Mouse (Mus musculus) CD4-positive, CD25-positive, alpha-beta regulatory T cell, adult 4 months (primary cell): ENCODE results near the gene P2ry2. TPM values are rescaled to one million over a fixed set of nuclear protein-coding genes. Genes with fewer than 3 reads are reported as not detected.

Experiments
- ATAC-seq: one replicate; pipeline ENCODE4 v1.8.0; 2017
- polyA plus RNA-seq, 2 experiments: library from polyadenylated mRNA; unstranded; fragments of 100-300 nt; shearing (Covaris generic); gene quantifications; one replicate each; pipeline ENCODE4 v1.2.1; 2017

Gene P2ry2
- polyA plus RNA-seq, 2 experiments from 2014 or later = not detected

DNA sequence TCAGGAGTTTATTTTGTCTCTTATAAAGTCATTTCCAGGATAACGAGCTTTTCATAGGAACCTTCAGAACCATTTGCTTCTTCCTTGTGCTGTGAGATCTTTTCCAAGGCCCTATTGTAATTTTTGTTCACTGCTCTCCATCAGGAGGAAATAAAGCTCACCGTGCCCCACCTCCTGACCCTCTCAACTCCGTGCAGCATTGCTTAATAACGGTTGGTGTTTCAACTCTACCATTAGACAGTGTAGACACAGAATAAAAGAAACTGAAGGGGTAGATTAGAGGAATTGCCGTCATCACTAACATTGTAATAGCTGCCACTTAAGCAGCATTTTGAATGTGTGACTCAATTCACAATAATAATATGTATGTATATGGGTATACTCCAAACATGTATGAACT lies 14.2 kb upstream of the P2ry2 start:
- ATAC-seq = no peak

DNA sequence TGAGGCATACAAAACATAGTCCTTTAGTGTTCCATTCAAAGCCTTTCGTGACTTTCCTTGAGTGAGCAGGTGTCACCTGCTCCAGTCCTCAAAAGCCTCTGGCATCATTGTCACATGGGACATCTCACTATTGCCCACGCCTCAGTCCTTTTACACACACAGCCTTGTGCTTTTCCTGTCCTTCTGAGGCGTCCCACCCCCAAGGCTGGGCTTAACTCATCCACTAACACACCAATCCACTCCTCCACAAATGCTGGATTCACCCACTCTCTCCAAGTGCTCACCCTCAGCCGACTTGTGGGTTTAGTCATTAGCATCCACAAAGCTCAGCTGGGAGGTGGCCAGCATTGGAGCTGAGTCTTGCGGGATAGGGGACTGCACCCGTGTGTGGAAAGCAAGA lies 4.8 kb upstream of the P2ry2 start:
- ATAC-seq = no peak

DNA sequence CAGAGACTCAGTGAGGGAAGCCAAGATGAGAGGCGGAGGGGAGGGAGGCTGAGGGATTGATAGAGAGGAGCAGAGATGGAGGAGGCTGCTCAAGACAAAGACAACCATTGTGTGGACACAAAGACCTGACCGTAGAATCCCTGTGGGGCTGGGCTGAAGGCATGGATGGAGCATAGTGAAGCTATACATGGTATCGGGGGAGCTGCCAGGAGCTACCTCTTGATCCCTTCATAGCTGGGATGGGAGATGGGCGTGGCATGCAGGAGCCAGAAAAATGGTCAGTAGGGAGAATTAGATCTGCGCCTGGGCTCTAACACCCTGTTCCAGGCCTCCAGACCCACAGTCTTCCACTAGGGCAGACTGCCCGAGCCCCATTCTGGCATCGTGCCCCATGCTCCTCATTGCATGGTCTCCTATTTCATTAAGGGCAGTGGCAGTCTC lies 4.4 kb upstream of the P2ry2 start:
- no peak for ATAC-seq

DNA sequence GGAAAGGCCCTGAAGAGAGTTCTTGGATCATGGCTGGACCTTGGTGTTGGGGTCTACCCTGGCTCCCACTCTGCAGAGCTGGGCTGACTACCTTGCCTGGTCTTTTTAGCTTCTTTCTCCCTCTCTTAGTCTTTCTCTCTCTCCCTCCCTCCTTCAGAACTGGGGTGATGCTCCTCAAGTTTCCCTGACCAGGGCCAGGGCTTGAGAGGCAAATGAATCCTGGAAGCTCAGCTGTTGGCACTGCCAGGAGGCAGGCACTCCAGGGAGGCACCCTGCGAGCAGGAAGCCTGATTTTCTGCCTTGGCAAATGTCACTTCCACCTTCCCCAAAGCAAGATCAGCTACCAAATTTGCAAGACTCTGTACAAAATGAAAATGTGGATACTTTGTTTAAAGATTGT lies 2.3 kb upstream of the P2ry2 start:
- ATAC-seq = no peak

DNA sequence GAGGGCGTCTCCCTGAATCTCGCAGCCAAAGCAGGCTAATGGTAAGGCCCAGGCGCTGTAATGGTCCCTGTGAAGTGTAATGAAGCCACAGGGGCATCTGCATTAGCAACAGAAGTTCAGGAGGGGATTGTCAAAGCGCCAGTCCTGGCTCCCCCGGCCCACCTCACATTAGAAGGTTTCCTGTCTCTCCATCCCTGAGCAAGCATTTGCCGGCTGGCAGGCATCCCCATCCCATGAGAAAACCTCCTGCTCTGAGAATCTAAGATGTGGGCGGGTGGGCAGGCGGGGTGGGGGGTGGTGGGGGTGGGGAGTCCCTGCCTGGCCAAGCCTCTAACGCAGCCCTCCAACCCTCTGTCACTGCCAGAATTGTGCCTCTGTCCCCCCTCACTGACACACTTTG lies 1.4 kb upstream of the P2ry2 start:
- no peak for ATAC-seq

DNA sequence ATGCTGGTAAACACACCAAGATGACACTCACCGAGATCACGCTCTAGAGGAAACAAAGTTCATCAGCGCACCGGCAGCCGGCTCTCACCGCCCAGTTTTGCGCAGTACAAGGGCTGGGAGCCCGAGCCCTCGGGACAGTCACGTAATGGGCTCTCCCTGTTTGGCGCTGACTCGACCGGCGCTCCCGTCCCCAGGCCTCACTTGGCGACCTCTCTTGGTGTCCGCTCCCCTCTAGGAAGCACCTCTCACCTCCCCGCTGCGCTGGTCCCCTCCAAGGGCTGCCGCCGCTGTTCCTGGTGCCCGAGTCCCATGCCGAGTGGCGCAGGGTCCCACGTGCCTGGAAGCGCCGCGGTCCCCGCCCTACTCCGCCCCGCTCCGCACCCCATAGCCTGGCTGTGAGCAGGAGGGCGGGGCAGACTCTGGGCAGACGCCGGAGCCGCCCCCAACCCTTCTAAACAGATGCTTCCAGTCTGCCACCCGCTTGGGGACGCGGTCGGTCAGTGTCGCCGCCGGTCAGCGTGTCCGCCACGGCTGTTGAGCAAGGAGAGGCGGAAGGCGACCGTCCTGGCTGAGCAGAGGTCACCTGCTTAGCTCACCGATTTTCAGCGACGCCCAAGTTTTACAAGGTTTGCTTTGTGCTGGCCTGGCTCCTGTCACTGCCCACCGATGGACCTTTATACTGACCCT lies 842 bp downstream of the P2ry2 start:
- ATAC-seq = peak; percentile 72

DNA sequence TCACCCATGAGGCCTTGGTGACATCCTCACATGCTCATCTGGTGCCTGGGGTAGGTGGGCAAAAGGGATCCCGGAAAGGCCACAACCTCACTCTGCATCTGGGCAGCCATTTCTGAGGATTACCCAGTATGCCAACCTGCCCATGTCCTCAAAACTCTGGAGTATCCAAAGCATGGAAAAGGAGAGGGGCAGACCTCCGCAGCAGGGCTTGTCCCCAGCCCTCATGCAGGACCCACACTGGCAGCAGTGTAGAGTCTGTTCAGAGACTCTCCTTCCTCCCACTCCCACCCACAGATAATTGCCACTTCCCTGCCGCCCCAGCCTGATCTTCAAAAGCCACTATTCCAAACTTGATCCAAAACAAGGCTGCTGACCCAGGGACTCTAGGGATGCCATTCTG lies 1.9 kb downstream of the P2ry2 start:
- no peak for ATAC-seq

DNA sequence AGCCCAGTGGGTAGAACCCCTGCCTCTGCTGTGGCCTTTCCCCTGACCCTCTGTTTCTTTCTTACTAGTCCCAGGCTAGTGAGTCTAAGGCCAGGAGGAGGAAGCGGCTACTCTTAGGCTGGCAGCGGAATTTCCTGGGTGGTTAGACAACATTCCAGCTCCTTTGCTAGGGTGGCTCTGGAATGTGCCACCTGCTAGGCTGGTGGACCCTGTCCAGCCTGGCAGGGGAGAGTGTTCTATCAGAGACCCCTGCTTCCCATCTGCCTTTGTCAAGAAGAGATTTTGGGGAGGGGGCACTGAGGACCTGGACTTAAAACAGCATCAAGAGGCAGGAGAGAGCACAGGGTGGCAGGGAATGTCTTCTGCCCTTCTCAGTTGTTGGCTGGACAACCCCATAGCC lies 6.5 kb downstream of the P2ry2 start:
- no peak for ATAC-seq

DNA sequence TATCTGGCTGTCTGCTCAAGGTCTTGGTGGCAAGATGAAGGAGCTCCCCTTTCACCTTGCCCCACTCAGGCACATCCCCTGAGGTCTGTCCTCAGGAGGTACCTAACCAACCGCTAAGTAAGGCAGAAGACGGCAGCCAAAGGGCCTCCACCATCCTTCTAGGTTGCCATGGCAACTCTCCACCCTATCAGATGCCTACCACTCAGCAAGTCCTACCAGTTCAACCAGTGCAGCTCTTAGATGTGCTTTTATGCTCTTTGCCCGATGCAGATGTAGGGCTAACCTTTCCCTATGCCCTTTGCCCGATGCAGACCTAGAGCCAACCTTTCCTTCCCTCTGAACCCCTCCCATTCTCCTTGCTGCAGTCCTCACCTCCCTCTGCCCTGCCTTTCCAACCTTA lies 7.5 kb downstream of the P2ry2 start:
- no peak for ATAC-seq

DNA sequence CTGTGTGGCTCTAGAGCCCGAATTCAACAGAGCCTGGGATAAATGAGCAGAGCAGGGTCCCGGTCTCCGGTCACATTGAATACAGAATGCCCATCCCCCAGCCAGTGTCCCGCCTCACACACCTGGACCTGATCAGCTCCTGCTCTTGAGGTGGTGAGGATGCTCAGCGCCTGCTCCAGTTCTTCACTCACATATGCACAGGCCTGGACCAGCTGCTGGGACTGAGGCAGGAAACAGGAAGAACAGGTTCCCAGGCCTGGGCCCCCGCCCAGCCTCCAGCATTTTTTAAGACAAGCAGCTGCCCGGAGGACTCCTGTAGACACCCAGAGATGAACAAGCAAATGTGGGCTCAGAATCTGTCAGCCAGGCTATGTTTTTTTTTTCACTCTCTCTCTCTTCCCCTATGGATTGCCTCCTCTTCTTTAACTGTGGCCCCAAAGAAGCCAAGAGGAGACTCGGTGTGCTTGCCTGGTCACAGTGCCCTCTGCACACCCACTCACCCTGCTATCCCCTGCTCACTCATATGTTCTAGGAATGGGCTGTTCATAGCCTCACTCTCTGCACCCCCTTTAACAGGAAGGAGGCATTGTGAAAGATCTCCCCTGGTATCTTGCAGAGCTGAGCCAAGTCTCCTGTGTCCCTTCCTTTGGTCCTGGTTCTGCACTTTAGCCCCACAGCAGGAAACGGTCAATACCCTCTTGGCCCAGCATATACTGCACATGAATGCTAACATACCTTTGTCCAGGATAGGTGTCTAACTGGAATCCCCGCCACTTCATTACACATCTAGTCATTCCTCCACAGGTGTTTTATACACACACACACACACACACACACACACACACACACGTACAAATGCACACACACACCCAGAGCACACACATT lies 9.0 kb downstream of the P2ry2 start:
- ATAC-seq = no peak

DNA sequence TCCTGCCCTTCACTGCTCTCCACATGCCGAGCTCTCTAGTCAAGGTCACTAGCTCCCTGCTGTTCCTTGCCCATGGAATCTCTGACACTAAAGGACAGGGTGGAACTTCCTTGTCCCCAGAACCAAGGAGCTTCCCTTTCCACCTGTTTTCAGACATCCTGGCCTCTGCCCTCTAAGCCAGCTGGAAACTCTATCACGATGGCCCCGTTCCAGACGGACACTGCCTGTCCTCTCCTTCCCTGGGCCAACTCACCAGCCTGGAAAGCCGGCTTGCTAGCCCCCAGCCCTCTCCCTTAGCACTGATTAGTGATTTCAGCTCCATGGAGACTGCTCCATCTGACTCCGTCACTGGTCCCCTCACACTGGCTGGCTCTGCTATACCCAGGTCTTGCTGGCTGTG lies 10.4 kb downstream of the P2ry2 start:
- ATAC-seq = no peak

DNA sequence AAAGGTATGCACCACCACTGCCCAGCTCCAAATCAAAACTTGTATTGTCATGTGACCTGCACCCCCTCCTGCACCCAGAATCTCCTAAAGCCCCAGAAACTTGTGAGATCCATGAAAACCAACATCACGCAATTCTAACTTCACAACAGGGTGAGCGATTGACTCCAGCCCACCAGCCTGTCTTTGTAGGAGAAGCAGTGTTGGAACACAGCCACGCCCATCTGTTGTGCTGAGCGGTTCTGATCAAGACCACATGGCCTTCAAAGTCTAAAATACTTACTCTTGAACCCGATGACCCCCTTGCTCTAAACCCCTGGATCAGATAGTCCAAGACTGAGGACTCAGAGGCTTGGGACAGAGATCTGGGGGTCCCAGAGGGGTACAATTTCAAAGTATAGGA lies 13.0 kb downstream of the P2ry2 start:
- ATAC-seq = no peak

DNA sequence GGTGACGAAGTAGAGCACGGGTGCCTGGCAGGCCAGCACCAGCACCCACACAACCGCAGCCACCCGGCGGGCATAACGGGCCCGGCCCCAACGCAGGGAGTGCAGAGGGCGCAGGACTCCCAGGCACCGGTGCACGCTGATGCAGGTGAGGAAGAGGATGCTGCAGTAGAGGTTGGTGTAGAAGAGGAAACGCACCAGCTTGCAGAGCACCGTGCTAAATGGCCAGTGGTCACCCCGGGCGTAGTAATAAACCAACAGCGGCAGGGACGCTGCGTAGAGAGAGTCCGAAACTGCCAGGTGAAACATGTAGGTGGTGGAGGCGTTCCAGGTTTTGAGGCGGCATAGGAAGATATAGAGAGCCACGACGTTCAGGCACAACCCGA lies 14.1 kb downstream of the P2ry2 start:
- no peak for ATAC-seq

DNA sequence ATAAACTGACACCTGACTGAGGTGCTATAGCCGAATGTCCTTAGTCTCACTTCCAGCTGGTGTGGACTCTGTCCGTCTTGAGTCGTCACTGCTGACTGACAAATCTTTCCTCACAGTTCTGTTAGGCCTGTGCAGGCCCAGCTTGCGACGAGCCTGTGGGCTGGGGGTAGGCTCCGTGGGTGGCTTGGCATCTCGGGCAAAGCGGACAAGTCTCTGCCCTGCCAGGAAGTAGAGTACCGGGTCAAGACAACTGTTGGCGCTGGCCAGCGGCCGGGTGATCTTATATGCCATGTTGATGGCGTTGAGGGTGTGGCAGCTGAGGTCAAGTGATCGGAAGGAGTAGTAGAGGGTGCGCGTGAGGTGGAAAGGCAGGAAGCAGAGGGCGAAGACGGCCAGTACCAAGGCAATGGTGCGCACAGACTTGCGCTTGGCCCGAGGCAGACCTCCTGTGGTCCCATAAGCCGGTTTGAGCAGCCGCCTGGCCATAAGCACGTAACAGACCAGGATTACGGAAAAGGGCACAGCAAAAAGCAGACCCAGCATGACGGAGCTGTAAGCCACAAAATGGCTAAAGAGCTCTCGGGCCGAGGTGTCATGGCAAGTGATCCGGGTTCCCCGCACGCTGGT lies 14.6 kb downstream of the P2ry2 start:
- ATAC-seq = no peak

DNA sequence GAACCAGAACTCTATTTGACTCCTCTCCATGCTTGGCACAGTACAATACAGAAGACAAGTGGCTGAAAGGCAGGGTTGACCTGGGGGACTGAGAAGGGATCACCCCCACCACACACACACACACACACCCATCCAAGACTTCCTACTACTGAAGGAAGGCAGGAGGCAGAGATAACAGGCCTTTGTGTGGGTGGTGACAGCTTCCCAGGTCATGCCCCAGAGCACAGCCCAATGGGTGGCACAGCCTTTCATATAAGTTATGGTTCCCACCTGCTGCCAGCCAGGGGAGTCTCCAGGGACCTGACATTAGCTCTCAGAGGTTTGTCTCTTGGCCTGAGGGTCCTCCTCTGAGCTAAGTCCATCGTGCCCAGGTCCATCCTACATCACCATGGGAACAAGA lies 15.5 kb downstream of the P2ry2 start:
- ATAC-seq = no peak

DNA sequence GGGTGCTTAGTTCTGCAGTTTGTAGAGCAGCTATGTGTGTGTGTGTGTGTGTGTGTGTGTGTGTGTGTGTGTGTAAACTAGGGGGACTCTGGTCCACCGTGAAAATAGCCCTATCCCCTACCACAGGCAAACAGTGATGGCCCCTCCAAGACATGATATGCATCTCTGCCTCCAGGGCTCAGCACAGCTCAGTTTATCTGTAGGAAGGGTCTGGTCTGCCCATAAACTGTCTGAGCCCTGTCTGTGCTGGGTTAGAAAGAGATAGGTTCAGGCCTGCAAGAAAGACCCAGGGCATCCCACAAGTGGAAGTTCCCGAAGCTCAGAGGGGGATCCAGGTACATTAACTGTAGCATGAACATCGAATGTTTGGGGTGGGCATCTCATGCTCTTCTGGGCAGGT lies 16.7 kb downstream of the P2ry2 start:
- ATAC-seq = no peak

DNA sequence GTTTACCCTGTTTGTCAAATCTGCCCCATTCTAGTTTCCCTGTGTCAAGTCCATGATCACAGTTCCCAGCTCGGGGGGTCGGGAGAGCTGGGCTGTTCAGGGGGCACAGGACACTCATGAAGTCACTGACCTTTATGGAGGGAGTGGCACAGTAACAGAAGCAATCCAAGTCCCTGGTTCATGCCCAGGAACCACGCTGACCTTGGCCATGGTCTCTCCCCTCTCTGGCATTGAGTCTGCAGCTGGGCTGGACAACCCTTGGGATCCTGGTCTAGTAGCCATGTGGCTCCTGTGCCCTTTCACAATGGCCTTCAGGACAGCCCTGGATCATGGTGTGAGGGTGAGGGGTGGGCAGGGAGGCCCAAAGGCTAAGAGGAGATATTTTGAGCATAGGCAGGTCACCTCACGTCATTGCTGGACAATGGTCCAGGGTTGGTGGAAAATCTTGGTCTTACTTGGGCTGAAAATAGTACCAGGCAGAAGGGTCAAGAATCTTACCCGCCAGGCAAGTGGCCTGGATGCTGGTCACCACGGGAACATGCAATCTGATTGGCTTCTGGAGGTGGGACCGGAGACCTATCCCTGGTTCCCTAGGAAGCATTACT lies 17.3 kb downstream of the P2ry2 start:
- ATAC-seq = no peak

DNA sequence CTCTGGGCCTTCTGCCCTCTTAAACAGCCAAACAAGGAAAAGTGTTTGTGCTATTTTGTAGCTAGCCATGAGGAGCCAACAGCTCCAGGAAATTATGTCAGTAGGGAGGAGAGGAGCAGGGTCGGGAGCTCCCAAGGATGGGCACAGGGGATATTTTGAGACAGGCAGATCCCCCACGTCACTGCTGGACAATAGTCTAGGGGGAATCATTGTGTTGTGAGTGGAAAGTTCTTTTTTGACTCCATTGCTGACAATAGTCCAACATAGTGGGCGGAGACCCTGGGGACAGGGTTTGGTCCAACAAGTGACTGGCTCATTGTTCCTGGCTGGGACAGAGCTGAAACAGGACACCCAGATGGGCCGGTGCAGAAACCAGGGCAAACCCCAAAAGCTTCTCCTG lies 19.5 kb downstream of the P2ry2 start:
- ATAC-seq = no peak

DNA sequence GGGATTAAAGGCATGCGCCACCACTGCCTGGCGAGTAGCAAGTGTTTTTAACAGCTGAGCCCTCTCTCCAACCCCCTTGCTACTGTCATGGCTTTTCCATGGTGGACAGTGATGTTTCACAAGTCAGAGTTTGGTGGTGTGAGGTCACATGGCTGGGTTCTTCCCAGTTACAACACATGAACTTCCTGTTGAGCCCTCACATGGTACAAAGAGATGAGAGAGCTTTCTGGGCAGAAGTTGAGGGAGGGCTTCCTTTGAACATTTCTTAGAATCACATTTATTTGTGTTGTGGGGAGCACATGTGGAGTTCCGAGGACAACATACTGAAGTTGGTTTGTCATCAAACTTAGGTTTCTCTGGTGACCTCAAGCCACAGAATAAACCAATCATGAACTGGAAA lies 20.7 kb downstream of the P2ry2 start:
- no peak for ATAC-seq

DNA sequence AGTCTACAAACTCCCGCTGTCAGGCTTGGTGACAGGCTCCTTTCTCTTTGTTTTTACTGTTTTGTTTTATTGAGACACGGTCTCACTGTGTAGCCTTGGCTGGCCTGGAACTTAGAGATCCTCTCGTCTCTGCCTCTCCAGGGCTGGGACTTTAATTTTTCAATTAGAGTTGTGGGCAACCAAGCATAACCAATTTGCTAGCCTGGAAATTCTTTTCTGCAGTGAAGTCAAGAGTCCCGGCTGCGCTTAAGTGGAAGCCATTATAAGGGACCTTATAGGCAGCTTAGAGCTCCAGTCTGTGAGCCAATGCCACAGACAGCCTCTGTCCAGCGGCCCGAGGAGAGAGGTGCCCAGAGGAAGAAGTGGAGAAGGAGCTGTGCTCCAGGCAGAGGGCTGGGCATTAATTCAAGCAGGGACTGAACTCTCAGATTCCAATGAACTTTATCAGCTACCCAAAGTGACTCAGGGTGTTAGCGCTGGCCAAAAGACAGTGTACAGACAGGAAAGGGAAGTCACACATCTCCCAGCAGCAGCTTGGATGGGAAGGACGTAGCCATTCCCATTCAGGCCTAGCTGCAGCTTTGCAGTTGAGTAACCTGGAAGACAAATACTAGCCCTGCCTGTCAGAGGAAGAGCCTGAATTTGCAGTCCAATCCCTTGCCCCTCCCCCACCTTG lies 21.9 kb downstream of the P2ry2 start:
- no peak for ATAC-seq

DNA sequence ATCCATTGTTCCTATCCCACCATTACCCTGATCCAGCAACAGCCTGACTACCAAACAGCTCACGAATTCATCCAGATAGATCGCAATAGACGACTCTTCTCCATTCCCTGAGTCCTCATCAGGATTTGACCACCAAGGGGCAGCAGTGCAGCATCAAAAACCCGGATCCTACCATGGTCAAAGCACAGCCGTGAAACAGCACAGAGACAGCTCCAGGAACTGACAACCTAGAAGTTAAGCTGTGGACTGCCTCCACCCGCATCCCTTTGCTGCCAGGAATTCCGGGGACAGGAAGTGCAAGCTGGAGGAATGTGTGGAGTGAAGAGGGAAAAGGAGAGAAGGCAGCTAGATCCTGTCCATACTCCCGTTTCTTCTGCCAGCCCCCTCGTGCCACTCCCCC lies 24.6 kb downstream of the P2ry2 start:
- no peak for ATAC-seq

DNA sequence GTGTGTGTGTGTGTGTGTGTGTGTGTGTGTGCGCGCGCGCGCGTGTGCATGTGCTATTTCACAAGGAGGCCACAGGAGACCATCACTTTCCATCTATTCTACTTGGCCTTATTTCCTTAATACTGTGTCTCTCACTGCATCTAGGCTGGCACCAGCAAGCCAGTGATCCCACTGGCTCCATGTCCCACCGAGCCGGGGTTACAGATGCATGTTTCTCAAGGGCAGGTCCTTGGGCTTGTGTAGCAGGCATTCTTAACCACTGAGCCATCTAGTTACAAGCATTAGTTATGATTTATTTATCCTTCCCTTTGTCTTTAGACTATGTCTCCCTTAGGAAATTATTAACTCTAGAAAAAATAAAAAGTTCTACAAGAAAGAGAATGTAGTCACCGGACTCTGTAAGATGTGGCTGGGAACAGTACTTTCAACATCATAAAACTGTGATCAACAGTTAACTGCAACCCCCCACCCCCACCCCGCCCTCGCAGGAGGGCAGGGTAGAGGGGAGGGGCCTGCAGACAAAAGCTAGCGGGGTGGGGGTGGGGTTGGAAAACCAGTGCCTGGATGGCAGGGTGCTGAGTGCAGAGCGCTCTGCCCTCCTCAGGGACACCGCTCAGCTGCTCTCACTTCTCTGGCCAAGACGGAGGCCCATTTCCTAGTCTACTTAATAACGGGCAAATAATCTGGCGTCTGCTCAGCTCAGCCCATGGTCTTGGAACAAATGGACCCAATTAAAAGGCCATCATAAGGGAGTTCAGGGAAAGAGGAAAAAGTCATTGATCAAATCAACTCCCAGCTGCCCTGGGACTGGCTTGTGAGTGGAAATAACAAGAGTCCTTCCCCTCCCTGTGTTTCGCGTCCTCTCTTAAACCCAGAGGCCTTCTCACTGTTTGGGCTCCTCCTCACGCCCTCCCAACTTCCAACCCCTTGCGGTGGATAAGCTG lies 27.9 kb downstream of the P2ry2 start:
- no peak for ATAC-seq
